Mouse (Mus musculus) heart, postnatal 0 days (tissue): ENCODE data around the gene Mael. TPM values are rescaled to one million over a fixed set of nuclear protein-coding genes. Genes with fewer than 3 reads are reported as not detected.

ENCODE experiments used
- ATAC-seq: fragments of 200-750 bp; cut with Nextera tagmentation; 2 replicates; pipeline ENCODE4 v1.8.0; 2017; ENCODE audit warnings: low read depth, moderate number of reproducible peaks, moderate library complexity; ENCODE audit not compliant: insufficient read depth
- DNase-seq: peaks from one replicate; pipeline ENCODE4 v3.0.0-alpha.2; 2016; ENCODE audit warnings: low spot score
- H3K27ac ChIP-seq: fragments of 300-500 bp; sonication (generic); 2 replicates; pipeline ENCODE4 v1.5.1; 2014; ENCODE audit warnings: low read depth, mild to moderate bottlenecking
- H3K27me3 ChIP-seq: fragments of 300-500 bp; sonication (generic); 2 replicates; pipeline ENCODE4 v1.6.1; 2014; ENCODE audit warnings: low read length, mixed read lengths; ENCODE audit not compliant: control insufficient read depth, insufficient read depth
- H3K36me3 ChIP-seq: fragments of 300-500 bp; sonication (generic); replicated peaks from 2 replicates; pipeline ENCODE4 v1.6.1; 2014; ENCODE audit warnings: low read length, mixed read lengths; ENCODE audit not compliant: control insufficient read depth, insufficient read depth
- H3K4me1 ChIP-seq: fragments of 300-500 bp; sonication (generic); 2 replicates; pipeline ENCODE4 v1.6.1; 2014; ENCODE audit warnings: antibody characterized with exemption; ENCODE audit not compliant: control insufficient read depth, insufficient read depth
- H3K4me2 ChIP-seq: fragments of 300-500 bp; sonication (generic); 2 replicates; pipeline ENCODE4 v1.6.1; 2014; ENCODE audit warnings: low read depth, mild to moderate bottlenecking, low read length, moderate library complexity
- H3K4me3 ChIP-seq: fragments of 300-500 bp; sonication (generic); 2 replicates; pipeline ENCODE4 v1.5.1; 2014; ENCODE audit warnings: low read depth, low read length
- H3K9ac ChIP-seq: fragments of 300-500 bp; sonication (generic); replicated peaks from 2 replicates; pipeline ENCODE4 v1.6.1; 2014; ENCODE audit warnings: low read depth, low read length, mixed read lengths
- H3K9me3 ChIP-seq: fragments of 300-500 bp; sonication (generic); replicated peaks from 2 replicates; pipeline ENCODE4 v1.6.1; 2016; ENCODE audit warnings: low read length; ENCODE audit not compliant: control insufficient read depth
- CTCF ChIP-seq: IDR thresholded peaks from 2 replicates; pipeline ENCODE4 v1.5.1; 2016; ENCODE audit warnings: antibody characterized with exemption, control low read depth, low read depth
- EP300 ChIP-seq: IDR thresholded peaks from 2 replicates; pipeline ENCODE4 v1.6.1; 2016; ENCODE audit warnings: antibody characterized with exemption, low read depth
- WGBS: fragments of 180-500 bp; shearing (Covaris S2); extraction: QIAGEN DNeasy Blood & Tissue Kit; methylation state at CpG from one replicate; pipeline ENCODE4 v1.1.7; 2014; 5-methylcytosine and 5-hydroxymethylcytosine counted together
- polyA plus RNA-seq: library from polyadenylated mRNA; unstranded; fragments of >200 nt; fragmentation: Nextera tagmentation; extraction: Ambion mirVana; gene quantifications from 2 replicates; pipeline ENCODE4 v1.2.1, GENCODE M21; 2015
- total RNA-seq: library from RNA; depleted of rRNA; stranded (reverse); fragments of >200 nt; gene quantifications from 2 replicates; pipeline ENCODE4 v1.2.3, GENCODE M21; 2014; ENCODE audit warnings: low replicate concordance; rRNA removed

Gene Mael
- total and polyA plus RNA-seq, 2 experiments from 2014 or later = not detected

DNA sequence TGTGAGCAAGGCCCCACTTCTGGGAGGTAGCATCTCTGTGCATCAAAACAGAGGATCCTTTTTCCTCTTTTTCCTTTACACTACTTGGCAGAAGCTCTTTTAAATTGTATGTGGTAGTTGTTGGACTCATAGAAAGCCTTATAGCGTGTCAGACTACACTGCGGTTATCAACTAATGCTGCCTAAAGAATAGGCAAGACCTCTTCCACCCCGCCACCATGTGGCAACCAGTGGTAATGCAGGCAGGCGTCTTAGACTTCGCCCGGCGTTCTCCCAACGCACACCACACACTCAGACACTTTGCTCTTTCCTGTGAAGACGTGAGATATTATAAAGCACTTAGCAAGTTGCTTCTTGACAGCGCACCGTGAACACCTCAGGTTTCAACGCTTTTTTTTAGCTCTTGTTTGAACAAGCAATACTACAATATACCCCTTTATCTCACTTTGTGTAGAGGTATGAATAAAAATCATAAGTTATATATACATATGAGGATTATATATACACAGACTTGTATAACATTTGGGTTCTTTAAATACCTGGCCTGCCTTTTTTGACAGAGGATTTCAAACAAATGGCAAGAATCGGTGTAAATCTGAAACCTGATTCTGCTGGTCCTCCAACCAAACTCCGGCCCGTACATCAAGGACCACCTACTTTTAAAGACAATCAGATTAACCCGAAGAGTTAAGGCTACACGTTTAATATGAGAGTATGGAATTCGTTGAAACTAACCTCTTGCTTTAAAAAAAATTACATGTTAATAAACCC, 85.0 kb downstream of the Mael start:
- Histone ChIP-seq H3K27ac (no peak overlapping the region), H3K9me3 (no peaks in the 10 kb centered on the region), H3K9ac (no peak overlapping the region), H3K4me1 (no peaks in the 10 kb centered on the region), H3K4me2 (peak overlapping the region; percentile 16; the same call in 1 of the 2 replicates), H3K4me3 (no peak overlapping the region), H3K27me3 (peaks cover 14% of the 10 kb centered on the region), H3K36me3 (no peaks in the 10 kb centered on the region)
- peak; percentile 49; the same call in 1 of the 2 replicates for ATAC-seq
- DNase-seq = peak; percentile 79
- TF ChIP-seq CTCF = peak; percentile 98
- TF ChIP-seq EP300 = no peak
- 13% methylated on average over 18 of the region's 18 CpGs for WGBS

DNA sequence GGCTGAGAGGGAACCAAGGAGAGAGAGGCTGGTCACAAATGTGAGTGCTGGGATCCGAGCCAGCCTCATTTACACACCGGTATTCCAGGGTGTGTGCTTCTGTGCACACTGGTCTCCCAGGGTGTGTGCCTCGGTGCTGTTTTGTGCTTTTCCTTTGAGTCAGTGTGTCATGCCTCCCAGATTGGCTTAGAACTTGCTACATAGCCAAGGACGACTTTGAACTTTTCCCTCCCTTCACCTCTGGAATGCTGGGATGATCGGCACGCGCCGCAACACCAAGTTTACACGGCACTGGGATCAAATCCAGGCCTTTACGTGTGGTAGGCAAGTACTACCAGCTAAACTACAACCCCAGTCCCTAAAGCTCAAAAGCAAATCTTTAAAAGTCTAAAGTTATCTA, 86.5 kb downstream of the Mael start:
- no peak for ATAC-seq

DNA sequence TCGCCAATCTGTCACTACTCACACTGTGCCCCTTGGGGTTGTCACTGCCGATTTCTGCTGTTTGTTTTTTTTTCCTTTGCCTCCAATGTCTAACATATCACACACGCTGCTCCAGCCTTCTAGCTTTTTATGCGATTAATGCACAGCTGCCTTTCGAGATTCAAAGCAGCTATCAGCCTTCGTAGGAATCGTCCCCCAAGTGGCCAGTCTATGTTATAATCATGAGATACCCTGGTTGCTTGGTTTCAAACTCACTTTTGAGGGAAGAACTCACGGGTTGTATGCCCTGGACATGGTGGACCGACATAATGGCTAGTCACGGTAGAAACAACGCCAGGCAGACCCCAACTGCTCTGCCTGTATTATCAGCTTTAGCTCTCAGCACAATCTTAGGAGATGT, 87.2 kb downstream of the Mael start:
- H3K9ac ChIP-seq = no peak overlapping the region
- H3K4me3 ChIP-seq = no peak overlapping the region
- no peaks in the 10 kb centered on the region for H3K4me1 ChIP-seq
- no peaks in the 10 kb centered on the region for H3K36me3 ChIP-seq
- H3K27ac ChIP-seq = no peak overlapping the region
- no peaks in the 10 kb centered on the region for H3K9me3 ChIP-seq
- TF ChIP-seq CTCF (no peak), EP300 (no peak)
- 55% methylated on average over 11 of the region's 11 CpGs for WGBS
- H3K4me2 ChIP-seq = no peak overlapping the region
- ATAC-seq (no peak), DNase-seq (no peak)
- peaks cover 14% of the 10 kb centered on the region for H3K27me3 ChIP-seq

More for the DNA sequence above, 86.5 kb downstream of the Mael start:
- Histone ChIP-seq H3K27ac (no peak overlapping the region), H3K27me3 (peaks cover 14% of the 10 kb centered on the region), H3K4me3 (no peak overlapping the region), H3K36me3 (no peaks in the 10 kb centered on the region), H3K4me1 (no peaks in the 10 kb centered on the region), H3K9ac (no peak overlapping the region), H3K4me2 (no peak overlapping the region), H3K9me3 (no peaks in the 10 kb centered on the region)
- WGBS = 81% methylated on average over 10 of the region's 10 CpGs
- no peak for TF ChIP-seq CTCF
- TF ChIP-seq EP300 = no peak
- no peak for DNase-seq

Other genes starting within 250 kb of the Mael start
- gene Pou2f1, start 236.1 kb downstream of the Mael start, total RNA-seq = 15.3 and 27.0 TPM in 2 replicates
- gene Pou2f1, start 236.1 kb downstream of the Mael start, polyA plus RNA-seq = 5.2 and 5.7 TPM in 2 replicates
- gene Dusp27, start 110.8 kb downstream of the Mael start, total RNA-seq = 33.2 and 40.1 TPM in 2 replicates
- gene Dusp27, start 110.8 kb downstream of the Mael start, polyA plus RNA-seq = 34.6 and 39.9 TPM in 2 replicates
- 0.65 TPM in 1 of 2 replicates, not detected in the other for gene Gpa33, start 108.5 kb downstream of the Mael start, total RNA-seq
- gene Gpa33, start 108.5 kb downstream of the Mael start, polyA plus RNA-seq = 0.07 TPM in 1 of 2 replicates, not detected in the other
- gene Ildr2, start 15.4 kb upstream of the Mael start, total RNA-seq = 1.9 and 6.9 TPM in 2 replicates
- 0.49 and 0.52 TPM in 2 replicates for gene Ildr2, start 15.4 kb upstream of the Mael start, polyA plus RNA-seq
- gene Tada1, start 140.3 kb upstream of the Mael start, total RNA-seq = 24.7 and 26.3 TPM in 2 replicates
- 20.8 and 22.1 TPM in 2 replicates for gene Tada1, start 140.3 kb upstream of the Mael start, polyA plus RNA-seq
- gene Pogk, start 171.1 kb upstream of the Mael start, total RNA-seq = 17.9 and 26.3 TPM in 2 replicates
- 5.4 TPM in 2 replicates for gene Pogk, start 171.1 kb upstream of the Mael start, polyA plus RNA-seq